Comparison of ENCODE assay signal across 28 mouse cellular contexts in genomic region chr9:72719143-72719542, GRCm38 (mm10).
"Had no signal": no experiment of that assay in that cellular context is flagged by ENCODE, and none has a peak within 500 bp of the region (broad histone marks: within the 10 kb centered on the region; RNA-seq: fewer than 3 reads in every experiment).

No protein-coding gene starts in this region.

- H3K9ac ChIP-seq: limb, embryonic 12.5 days; limb, embryonic 13.5 days; limb, embryonic 15.5 days; liver, embryonic 12.5 days; liver, embryonic 13.5 days; liver, embryonic 14.5 days; liver, embryonic 15.5 days; liver, postnatal 0 days; lung, embryonic 14.5 days; lung, embryonic 15.5 days; midbrain, embryonic 12.5 days; midbrain, embryonic 13.5 days; midbrain, embryonic 15.5 days; neural tube, embryonic 12.5 days had no signal

- DNase-seq: left cerebral cortex, postnatal 4 days; liver; liver, embryonic 13.5 days; liver, postnatal 0 days; lung, adult 18-20 months; lung, adult 2 months; lung, embryonic 14.5 days; lung, postnatal 10 days; lung, postnatal 14 days; lung, postnatal 36 days; lung, postnatal 4 days; midbrain, embryonic 14.5 days had no signal

- H3K27me3 ChIP-seq: limb, embryonic 12.5 days; limb, embryonic 13.5 days; limb, embryonic 15.5 days; liver, embryonic 12.5 days; liver, embryonic 13.5 days; liver, embryonic 15.5 days; lung, embryonic 15.5 days; megakaryocyte, embryonic 14.5 days; midbrain, embryonic 12.5 days; midbrain, embryonic 13.5 days; midbrain, embryonic 15.5 days; neural tube, embryonic 12.5 days had no signal

- H3K9me3 ChIP-seq: limb, embryonic 10.5 days; limb, embryonic 12.5 days; limb, embryonic 13.5 days; limb, embryonic 15.5 days; liver, embryonic 12.5 days; liver, embryonic 13.5 days; liver, embryonic 15.5 days; lung, embryonic 15.5 days; megakaryocyte, embryonic 14.5 days; midbrain, embryonic 10.5 days; midbrain, embryonic 12.5 days; midbrain, embryonic 13.5 days; midbrain, embryonic 15.5 days; neural tube, embryonic 12.5 days had no signal

- H3K4me1 ChIP-seq: limb, embryonic 10.5 days; limb, embryonic 12.5 days; limb, embryonic 13.5 days; liver, embryonic 12.5 days; liver, embryonic 13.5 days; liver, embryonic 15.5 days; lung, embryonic 15.5 days; midbrain, embryonic 10.5 days; midbrain, embryonic 12.5 days; midbrain, embryonic 13.5 days; midbrain, embryonic 15.5 days; neural tube, embryonic 12.5 days had no signal

- H3K27ac ChIP-seq: limb, embryonic 10.5 days; limb, embryonic 12.5 days; limb, embryonic 13.5 days; limb, embryonic 15.5 days; liver, embryonic 12.5 days; liver, embryonic 13.5 days; liver, embryonic 14.5 days; liver, embryonic 15.5 days; lung, embryonic 15.5 days; macrophage; midbrain, embryonic 10.5 days; midbrain, embryonic 12.5 days; midbrain, embryonic 13.5 days; midbrain, embryonic 15.5 days; neural tube, embryonic 12.5 days had no signal

- H3K4me3 ChIP-seq: limb, embryonic 10.5 days; limb, embryonic 12.5 days; limb, embryonic 13.5 days; limb, embryonic 15.5 days; liver, embryonic 12.5 days; liver, embryonic 13.5 days; liver, embryonic 15.5 days; lung, embryonic 15.5 days; megakaryocyte, embryonic 14.5 days; midbrain, embryonic 10.5 days; midbrain, embryonic 12.5 days; midbrain, embryonic 13.5 days; midbrain, embryonic 15.5 days; myocyte; neural tube, embryonic 12.5 days had no signal
